Mouse (Mus musculus) liver, adult 2 months (tissue): ENCODE measurements at regions not wholly inside any gene's neighbourhood (a gene's known extent, or its start where the extent isn't known, plus 50 kb on each side); places are given as distances from the start of the nearest gene placed in this dataset.
A peak's percentile ranks its signal among the peaks of the same experiment; 100 is the strongest.

Experiments used
- DNase-seq: peaks from one replicate; pipeline ENCODE4 v3.0.0-alpha.2; 2011; ENCODE audit warnings: low read depth, low spot score; ENCODE audit errors: extremely low read depth
- H3K27ac ChIP-seq: fragments of 200-500 bp; replicated peaks from 2 replicates; pipeline ENCODE4 v1.5.1; 2012; ENCODE audit warnings: low read depth, mild to moderate bottlenecking, control low read depth, inconsistent platforms, low read length; ENCODE audit not compliant: insufficient read depth
- H3K27me3 ChIP-seq: fragments of 200-500 bp; 2 replicates; pipeline ENCODE4 v1.6.1; 2012; ENCODE audit warnings: mild to moderate bottlenecking, moderate library complexity, low read length, inconsistent platforms; ENCODE audit not compliant: control insufficient read depth, insufficient read depth
- H3K36me3 ChIP-seq: fragments of 200-500 bp; 2 replicates; pipeline ENCODE4 v1.6.1; 2012; ENCODE audit warnings: low read length, inconsistent platforms; ENCODE audit not compliant: control insufficient read depth, insufficient read depth
- H3K4me1 ChIP-seq: fragments of 200-500 bp; 2 replicates; pipeline ENCODE4 v1.6.1; 2011; ENCODE audit warnings: low read length; ENCODE audit not compliant: control insufficient read depth, insufficient read depth
- H3K4me3 ChIP-seq: fragments of 200-500 bp; 2 replicates; pipeline ENCODE4 v1.5.1; 2011; ENCODE audit warnings: low read depth, mild to moderate bottlenecking, control low read depth, low read length, moderate library complexity; ENCODE audit not compliant: insufficient read depth
- H3K79me2 ChIP-seq: fragments of 200-500 bp; 2 replicates; pipeline ENCODE4 v1.6.1; 2012; ENCODE audit warnings: inconsistent platforms, mild to moderate bottlenecking, low read length, moderate library complexity; ENCODE audit not compliant: control insufficient read depth, insufficient read depth
- H3K9ac ChIP-seq: fragments of 200-500 bp; 2 replicates; pipeline ENCODE4 v1.6.1; 2012; ENCODE audit warnings: low read depth, mild to moderate bottlenecking, control low read depth, inconsistent platforms, low read length
- CTCF ChIP-seq: fragments of 200-500 bp; IDR thresholded peaks from 2 replicates; pipeline ENCODE4 v1.5.1; 2011; ENCODE audit warnings: low read depth, low read length, control low read depth
- POLR2A ChIP-seq: fragments of 200-500 bp; IDR thresholded peaks from 2 replicates; pipeline ENCODE4 v1.6.1; 2011; ENCODE audit warnings: low read length, control low read depth; ENCODE audit not compliant: insufficient read depth; ENCODE audit errors: extremely low read depth
- WGBS: fragments of 180-500 bp; shearing (Covaris S2); methylation state at CpG from one replicate; pipeline ENCODE4 v1.1.7; 2018; 5-methylcytosine and 5-hydroxymethylcytosine counted together

DNA sequence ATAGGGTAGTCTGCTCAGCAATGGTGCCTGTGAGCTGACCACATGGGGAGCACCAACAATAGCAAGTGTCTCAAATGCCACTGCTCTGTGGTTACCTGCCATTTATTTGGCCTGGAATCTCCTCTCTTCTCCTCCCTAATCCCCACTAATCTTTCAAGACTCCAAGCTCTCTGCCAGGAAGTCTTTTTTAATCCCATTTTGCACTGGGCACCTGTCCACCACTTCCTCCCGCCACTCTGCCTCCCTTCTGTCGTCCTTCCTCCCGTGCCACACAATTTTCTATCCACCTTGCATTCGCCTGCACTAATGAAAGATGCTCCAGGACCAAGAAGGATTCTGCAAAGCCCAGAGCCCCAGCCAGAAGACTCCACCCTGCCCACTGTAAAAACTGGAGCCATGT, 106.5 kb upstream of the Nmnat3 start:
- TF ChIP-seq CTCF: no peak
- TF ChIP-seq POLR2A: no peak
- no peaks in the 10 kb centered on the region for H3K27me3 ChIP-seq
- no peaks in the 10 kb centered on the region for H3K79me2 ChIP-seq
- DNase-seq: no peak
- peaks cover 5% of the 10 kb centered on the region; the same call in 1 of the 2 replicates for H3K4me1 ChIP-seq
- 72% methylated on average over 4 of the region's 4 CpGs for WGBS
- H3K9ac ChIP-seq: no peak overlapping the region
- no peaks in the 10 kb centered on the region for H3K36me3 ChIP-seq
- H3K27ac ChIP-seq: no peak overlapping the region
- no peak overlapping the region for H3K4me3 ChIP-seq

DNA sequence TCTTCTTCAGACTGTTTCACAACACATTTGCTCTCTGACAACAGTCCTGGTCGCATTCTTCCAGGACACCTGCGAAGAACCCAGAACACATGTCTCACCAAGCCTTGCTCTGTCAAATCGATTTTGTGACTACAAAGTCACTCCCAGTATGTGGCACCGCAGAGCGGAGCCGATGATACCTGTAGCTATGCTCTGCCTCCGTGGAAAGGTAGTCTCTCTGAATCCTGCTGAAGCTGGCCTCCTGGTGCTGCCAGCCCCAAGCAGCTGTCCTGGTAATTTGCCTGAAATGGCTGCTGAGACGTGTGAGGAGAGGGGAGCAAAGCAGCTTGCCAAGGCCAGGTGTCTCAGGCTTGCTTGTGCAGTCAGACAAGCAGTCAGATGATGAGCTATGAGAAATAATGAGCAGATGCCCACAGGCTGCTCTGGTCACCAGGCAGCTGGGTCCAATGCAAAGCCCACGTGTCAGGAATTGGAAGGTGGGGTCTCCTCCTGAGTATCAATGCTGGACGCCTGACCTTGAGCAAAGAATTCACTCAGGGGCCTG, 100.4 kb upstream of the Nmnat3 start:
- Histone ChIP-seq H3K27me3 (no peaks in the 10 kb centered on the region), H3K79me2 (no peaks in the 10 kb centered on the region)
- WGBS: 80% methylated on average over 10 of the region's 10 CpGs

DNA sequence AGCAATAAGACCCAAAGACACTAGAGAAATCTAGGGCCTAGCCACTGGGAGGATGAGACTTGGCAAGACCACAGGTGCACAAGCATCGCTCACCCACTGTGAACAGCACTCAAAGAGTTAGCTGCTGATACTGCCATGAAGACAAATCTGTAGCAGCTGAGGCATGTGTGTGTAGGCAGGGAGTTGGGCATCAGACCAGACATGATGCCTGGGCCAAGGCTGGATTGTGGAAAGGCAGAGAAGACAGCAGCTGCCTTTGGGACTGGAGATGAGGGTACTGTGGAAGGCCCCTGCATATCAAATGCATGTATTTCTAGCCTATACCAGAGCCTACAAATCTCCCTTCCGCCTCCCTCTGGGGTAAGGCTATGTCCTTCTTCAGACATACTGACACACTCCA, 92.9 kb upstream of the Nmnat3 start:
- Histone ChIP-seq H3K79me2 (no peaks in the 10 kb centered on the region), H3K4me1 (no peaks in the 10 kb centered on the region), H3K4me3 (no peak overlapping the region), H3K27me3 (no peaks in the 10 kb centered on the region), H3K9ac (no peak overlapping the region), H3K27ac (no peak overlapping the region), H3K36me3 (no peaks in the 10 kb centered on the region)
- no peak for TF ChIP-seq CTCF
- TF ChIP-seq POLR2A: no peak
- no peak for DNase-seq
- 98% methylated on average over 2 of the region's 2 CpGs for WGBS

More for the DNA sequence above, 100.4 kb upstream of the Nmnat3 start:
- no peak for DNase-seq
- TF ChIP-seq POLR2A: no peak
- Histone ChIP-seq H3K9ac (no peak overlapping the region), H3K27ac (no peak overlapping the region), H3K4me1 (peaks cover 5% of the 10 kb centered on the region; the same call in 1 of the 2 replicates), H3K36me3 (no peaks in the 10 kb centered on the region), H3K4me3 (no peak overlapping the region)

DNA sequence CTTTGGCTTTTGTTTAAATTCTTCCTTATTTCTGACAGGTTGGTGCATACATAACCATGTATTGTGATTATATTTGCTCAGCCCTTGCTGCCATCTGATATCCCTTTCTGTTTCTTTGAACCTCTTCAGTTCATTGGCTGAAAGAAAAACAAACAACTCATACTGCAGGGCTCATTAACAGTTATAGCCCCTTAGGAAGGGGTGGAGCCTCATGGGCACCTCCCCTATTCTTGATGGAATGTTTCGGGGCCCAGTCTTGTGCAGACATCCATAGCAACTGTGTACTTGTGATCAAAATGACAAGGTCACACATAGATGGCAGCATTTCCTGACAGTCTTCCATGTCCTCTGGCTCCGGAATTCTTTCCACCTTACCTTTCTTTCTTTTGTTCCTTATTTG, 68.4 kb upstream of the Nmnat3 start:
- DNase-seq: peak; percentile 8
- no peaks in the 10 kb centered on the region for H3K79me2 ChIP-seq
- no peak for TF ChIP-seq CTCF
- no peak for TF ChIP-seq POLR2A
- no peaks in the 10 kb centered on the region for H3K4me1 ChIP-seq
- no peak overlapping the region for H3K27ac ChIP-seq
- WGBS: 69% methylated on average over 2 of the region's 2 CpGs
- no peaks in the 10 kb centered on the region for H3K27me3 ChIP-seq
- no peak overlapping the region for H3K9ac ChIP-seq
- no peak overlapping the region for H3K4me3 ChIP-seq
- H3K36me3 ChIP-seq: no peaks in the 10 kb centered on the region

DNA sequence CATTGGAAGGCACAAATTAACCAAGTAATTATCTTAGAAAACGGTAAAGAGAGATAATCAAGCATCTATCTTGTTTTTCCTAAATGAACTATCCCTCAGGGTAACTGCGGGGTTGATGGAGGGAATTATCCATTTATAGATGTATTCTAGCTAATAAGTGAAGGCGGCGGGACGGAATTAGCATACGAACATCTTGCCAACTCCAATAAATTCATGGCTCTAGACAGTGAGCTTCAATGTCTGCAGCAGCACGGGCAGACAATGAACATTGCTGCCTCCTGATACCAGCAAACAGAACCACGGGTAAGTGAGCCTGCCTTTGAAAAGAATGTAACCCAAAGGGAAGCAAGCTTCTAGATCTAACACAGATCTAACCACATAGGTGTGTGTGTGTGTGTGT, 66.9 kb upstream of the Nmnat3 start:
- DNase-seq: no peak
- WGBS: 84% methylated on average over 8 of the region's 8 CpGs
- no peak overlapping the region for H3K4me3 ChIP-seq
- H3K27me3 ChIP-seq: no peaks in the 10 kb centered on the region
- H3K79me2 ChIP-seq: no peaks in the 10 kb centered on the region
- TF ChIP-seq CTCF: no peak
- no peak for TF ChIP-seq POLR2A
- no peak overlapping the region for H3K9ac ChIP-seq
- H3K4me1 ChIP-seq: no peaks in the 10 kb centered on the region
- H3K36me3 ChIP-seq: no peaks in the 10 kb centered on the region
- H3K27ac ChIP-seq: no peak overlapping the region

DNA sequence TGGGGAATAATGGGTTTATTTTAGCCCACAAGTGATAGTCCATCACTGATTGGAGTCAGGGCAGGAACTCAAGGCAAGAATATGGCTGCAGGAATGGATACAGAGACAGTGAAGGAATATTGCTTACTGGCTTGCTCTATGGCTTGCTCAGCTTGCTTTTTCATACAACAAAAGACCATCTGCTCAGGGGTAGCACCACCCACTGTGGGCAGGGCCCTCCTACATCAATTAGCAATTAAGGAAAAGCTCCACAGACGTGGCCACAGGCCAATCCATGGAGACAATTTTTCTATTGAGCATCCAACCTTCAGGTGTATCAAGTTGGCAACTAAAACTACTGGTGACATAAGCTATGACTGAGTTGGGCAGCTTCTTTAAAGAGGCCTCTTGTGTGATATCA, 65.5 kb upstream of the Nmnat3 start:
- H3K27me3 ChIP-seq: no peaks in the 10 kb centered on the region
- H3K27ac ChIP-seq: no peak overlapping the region
- DNase-seq: no peak
- H3K4me1 ChIP-seq: no peaks in the 10 kb centered on the region
- 45% methylated on average over 1 of the region's 1 CpGs for WGBS
- H3K9ac ChIP-seq: no peak overlapping the region
- no peaks in the 10 kb centered on the region for H3K36me3 ChIP-seq
- H3K4me3 ChIP-seq: no peak overlapping the region
- no peak for TF ChIP-seq CTCF
- no peak for TF ChIP-seq POLR2A
- no peaks in the 10 kb centered on the region for H3K79me2 ChIP-seq
